Mouse (Mus musculus): ENCODE results near the gene Ppt2. TPM values are rescaled to one million over a fixed set of nuclear protein-coding genes. Genes with fewer than 3 reads are reported as not detected.

Gene Ppt2
- polyA plus RNA-seq, 1 experiment, result 30.2 TPM

DNA sequence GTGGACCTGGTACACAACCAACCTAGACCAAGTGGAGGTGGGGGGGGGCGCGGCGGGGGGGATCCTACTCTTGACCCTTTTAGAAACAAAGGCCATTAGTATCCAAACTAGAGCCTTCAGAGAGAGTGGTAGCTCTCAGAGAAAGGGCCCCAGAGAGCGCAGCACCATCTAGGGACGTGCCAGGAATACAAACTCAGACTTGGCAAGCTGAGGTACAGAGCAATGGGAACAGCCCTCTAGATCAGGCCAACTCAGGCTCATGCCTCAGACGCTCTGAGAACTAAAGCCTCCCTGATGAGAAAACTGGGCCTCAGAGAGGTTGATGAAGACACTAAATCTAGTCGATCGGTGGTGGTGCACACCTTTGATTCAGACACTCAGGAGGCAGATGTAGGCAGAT, 43.2 kb downstream of the Ppt2 start:
- Histone ChIP-seq H3K27ac (replicated peaks; ENCODE audit: low read depth, low read length) (no peak overlapping the region), H3K4me3 (ENCODE audit: insufficient read depth, low read depth, low read length) (no peak overlapping the region), H3K4me1 (ENCODE audit: control insufficient read depth, insufficient read depth, insufficient read length, low read length) (peaks cover 12% of the 10 kb centered on the region; the same call in 1 of the 2 replicates)

DNA sequence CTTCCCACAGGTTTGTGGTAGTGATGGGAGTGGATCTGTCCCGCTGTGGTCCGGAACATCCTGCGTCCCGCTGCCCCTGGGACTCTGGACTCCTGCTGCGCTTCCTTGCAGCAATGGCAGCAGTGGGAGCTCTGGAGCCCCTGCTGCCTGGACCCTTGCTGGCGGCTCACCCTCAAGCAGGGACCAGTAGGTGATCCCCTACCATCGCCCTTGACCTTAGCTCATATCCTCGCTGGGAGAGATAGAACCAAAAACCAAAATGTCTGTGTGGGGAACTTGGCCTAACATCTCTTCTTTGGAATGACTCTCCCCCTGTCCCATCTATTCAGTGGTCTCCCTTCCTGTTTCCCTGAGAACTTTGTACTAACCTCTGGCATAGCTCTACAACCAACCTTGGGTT, 44.5 kb downstream of the Ppt2 start:
- H3K4me3 ChIP-seq (ENCODE audit: insufficient read depth, low read depth, low read length), result no peak overlapping the region
- H3K4me1 ChIP-seq (ENCODE audit: control insufficient read depth, insufficient read depth, insufficient read length, low read length), result 0 out of 2 replicates have a peak, but pooled peaks cover 9% of the 10 kb centered on the region
- H3K27ac ChIP-seq (replicated peaks; ENCODE audit: low read depth, low read length), result no peak overlapping the region

DNA sequence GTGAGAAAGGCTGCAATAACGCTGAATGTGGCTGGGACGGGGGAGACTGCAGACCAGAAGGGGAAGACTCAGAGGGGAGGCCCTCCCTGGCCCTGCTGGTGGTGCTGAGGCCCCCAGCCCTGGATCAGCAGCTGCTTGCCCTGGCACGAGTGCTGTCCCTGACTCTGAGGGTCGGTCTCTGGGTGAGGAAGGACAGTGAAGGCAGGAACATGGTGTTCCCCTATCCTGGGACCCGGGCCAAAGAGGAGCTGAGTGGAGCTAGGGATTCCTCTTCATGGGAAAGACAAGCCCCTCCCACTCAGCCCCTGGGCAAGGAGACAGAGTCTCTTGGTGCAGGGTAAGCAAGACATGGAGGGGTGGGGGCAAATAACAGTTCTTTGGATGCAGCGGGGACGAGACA, 44.9 kb downstream of the Ppt2 start:
- 0 out of 2 replicates have a peak, but pooled peaks cover 8% of the 10 kb centered on the region for H3K4me1 ChIP-seq (ENCODE audit: control insufficient read depth, insufficient read depth, insufficient read length, low read length)
- no peak overlapping the region for H3K27ac ChIP-seq (replicated peaks; ENCODE audit: low read depth, low read length)
- no peak overlapping the region for H3K4me3 ChIP-seq (ENCODE audit: insufficient read depth, low read depth, low read length)

GRCm38 (mm10) chr17:34582528-34582927, 45.8 kb downstream of the Ppt2 start:
- Histone ChIP-seq H3K27ac (replicated peaks; ENCODE audit: low read depth, low read length) (no peak overlapping the region), H3K4me3 (ENCODE audit: insufficient read depth, low read depth, low read length) (no peak overlapping the region), H3K4me1 (ENCODE audit: control insufficient read depth, insufficient read depth, insufficient read length, low read length) (0 out of 2 replicates have a peak, but pooled peaks cover 4% of the 10 kb centered on the region)

DNA sequence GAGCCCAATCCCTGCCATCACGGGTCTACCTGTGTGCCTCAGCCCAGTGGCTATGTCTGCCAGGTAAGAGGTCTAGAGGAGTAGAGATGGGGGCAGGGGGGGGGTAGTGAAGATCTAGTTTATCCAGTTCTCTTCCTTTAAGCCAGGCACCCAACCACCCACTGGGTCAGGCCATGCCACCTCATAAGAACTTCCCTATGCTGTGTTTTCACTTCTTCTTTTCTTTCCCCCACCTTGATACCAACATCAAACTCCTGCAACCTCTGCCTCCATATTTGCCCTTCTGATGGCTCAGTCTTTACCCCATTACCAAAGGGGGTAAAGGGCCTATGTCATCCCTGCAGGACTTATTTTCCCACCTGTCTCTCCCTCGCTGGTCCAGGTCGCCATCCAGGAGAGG, 50.2 kb downstream of the Ppt2 start:
- Histone ChIP-seq H3K4me3 (ENCODE audit: insufficient read depth, low read depth, low read length) (no peak overlapping the region), H3K4me1 (ENCODE audit: control insufficient read depth, insufficient read depth, insufficient read length, low read length) (no peaks in the 10 kb centered on the region), H3K27ac (replicated peaks; ENCODE audit: low read depth, low read length) (no peak overlapping the region)

- Histone ChIP-seq H3K4me3 (ENCODE audit: insufficient read depth, low read depth, low read length) (no peak overlapping the region), H3K27ac (replicated peaks; ENCODE audit: low read depth, low read length) (no peak overlapping the region), H3K4me1 (ENCODE audit: control insufficient read depth, insufficient read depth, insufficient read length, low read length) (no peaks in the 10 kb centered on the region)
These were observed 51.7 kb downstream of the Ppt2 start for GRCm38 (mm10) chr17:34576577-34576976.

- H3K27ac ChIP-seq (replicated peaks; ENCODE audit: low read depth, low read length), result no peak overlapping the region
- H3K4me3 ChIP-seq (ENCODE audit: insufficient read depth, low read depth, low read length), result no peak overlapping the region
- no peaks in the 10 kb centered on the region for H3K4me1 ChIP-seq (ENCODE audit: control insufficient read depth, insufficient read depth, insufficient read length, low read length)
These were observed 55.9 kb downstream of the Ppt2 start for GRCm38 (mm10) chr17:34572361-34572760.

DNA sequence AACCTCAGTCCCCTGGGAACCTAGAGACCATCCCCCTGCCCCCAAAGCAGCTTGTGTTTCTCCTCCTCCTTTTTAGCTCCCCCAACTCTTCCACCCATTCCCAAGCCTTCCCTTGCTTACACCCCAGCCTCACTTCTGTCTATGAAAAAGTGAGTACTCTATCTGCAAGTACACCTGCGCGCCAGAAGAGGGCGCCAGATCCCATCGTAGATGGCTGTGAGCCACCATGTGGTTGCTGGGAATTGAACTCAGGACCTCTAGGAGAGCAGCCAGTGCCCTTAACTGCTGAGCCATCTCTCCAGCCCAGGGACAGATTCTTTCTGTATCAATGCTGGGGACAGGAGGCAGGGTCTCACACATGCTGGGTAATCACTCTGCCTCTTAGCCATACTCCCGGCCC, 56.4 kb downstream of the Ppt2 start:
- Histone ChIP-seq H3K4me1 (ENCODE audit: control insufficient read depth, insufficient read depth, insufficient read length, low read length) (no peaks in the 10 kb centered on the region), H3K4me3 (ENCODE audit: insufficient read depth, low read depth, low read length) (no peak overlapping the region), H3K27ac (replicated peaks; ENCODE audit: low read depth, low read length) (no peak overlapping the region)

DNA sequence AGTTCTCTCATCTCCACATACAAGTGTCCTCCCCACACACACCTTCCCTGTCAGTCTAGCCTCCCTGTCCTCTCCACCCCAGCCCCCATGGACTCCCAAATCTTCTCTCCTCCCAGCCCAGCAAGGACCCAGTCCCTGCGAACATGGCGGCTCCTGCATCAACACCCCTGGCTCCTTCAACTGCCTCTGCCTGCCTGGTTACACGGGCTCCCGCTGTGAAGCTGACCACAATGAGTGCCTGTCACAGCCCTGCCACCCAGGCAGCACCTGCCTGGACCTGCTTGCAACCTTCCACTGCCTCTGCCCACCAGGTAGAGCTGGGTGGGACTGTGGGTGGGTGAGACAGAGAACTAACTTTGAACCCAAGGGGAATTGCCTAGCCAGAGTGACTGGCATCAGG, 58.4 kb downstream of the Ppt2 start:
- no peaks in the 10 kb centered on the region for H3K4me1 ChIP-seq (ENCODE audit: control insufficient read depth, insufficient read depth, insufficient read length, low read length)
- no peak overlapping the region for H3K4me3 ChIP-seq (ENCODE audit: insufficient read depth, low read depth, low read length)
- H3K27ac ChIP-seq (replicated peaks; ENCODE audit: low read depth, low read length), result no peak overlapping the region

DNA sequence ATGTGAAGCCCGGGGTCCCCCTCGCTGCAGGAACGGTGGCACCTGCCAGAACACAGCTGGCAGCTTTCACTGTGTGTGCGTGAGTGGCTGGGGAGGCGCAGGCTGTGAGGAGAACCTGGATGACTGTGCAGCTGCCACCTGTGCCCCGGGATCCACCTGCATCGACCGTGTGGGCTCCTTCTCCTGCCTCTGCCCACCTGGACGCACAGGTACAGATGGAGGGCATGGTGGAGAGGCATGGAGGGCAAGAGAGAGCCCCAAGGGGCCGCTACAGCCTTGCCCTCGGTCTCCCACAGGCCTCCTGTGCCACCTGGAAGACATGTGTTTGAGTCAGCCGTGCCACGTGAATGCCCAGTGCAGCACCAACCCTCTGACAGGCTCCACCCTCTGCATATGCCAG, 59.9 kb downstream of the Ppt2 start:
- no peak overlapping the region for H3K4me3 ChIP-seq (ENCODE audit: insufficient read depth, low read depth, low read length)
- no peak overlapping the region for H3K27ac ChIP-seq (replicated peaks; ENCODE audit: low read depth, low read length)
- no peaks in the 10 kb centered on the region for H3K4me1 ChIP-seq (ENCODE audit: control insufficient read depth, insufficient read depth, insufficient read length, low read length)

DNA sequence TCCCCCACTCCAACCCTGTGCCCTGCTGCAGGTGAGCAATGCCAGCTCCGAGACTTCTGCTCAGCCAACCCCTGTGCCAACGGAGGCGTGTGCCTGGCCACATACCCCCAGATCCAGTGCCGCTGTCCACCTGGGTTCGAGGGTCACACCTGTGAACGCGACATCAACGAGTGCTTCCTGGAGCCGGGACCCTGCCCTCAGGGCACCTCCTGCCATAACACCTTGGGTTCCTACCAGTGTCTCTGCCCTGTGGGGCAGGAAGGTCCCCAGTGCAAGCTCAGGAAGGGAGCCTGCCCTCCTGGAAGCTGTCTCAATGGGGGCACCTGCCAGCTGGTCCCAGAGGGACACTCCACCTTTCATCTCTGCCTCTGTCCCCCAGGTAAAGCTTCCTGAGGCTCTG, 61.0 kb downstream of the Ppt2 start:
- no peak overlapping the region for H3K4me3 ChIP-seq (ENCODE audit: insufficient read depth, low read depth, low read length)
- H3K4me1 ChIP-seq (ENCODE audit: control insufficient read depth, insufficient read depth, insufficient read length, low read length), result no peaks in the 10 kb centered on the region; the same call in 1 of the 2 replicates
- no peak overlapping the region for H3K27ac ChIP-seq (replicated peaks; ENCODE audit: low read depth, low read length)

Other genes with a start within 250 kb of the Ppt2 start
- not detected in 2 replicates for gene BC051142, start 229.7 kb downstream of the Ppt2 start, polyA plus RNA-seq (2012; ENCODE audit: insufficient read depth, insufficient read length, missing spikeins)
- gene Btnl4, start 151.2 kb downstream of the Ppt2 start, polyA plus RNA-seq (2012; ENCODE audit: insufficient read depth, insufficient read length, missing spikeins), result not detected in 2 replicates
- not detected in 2 replicates for gene Btnl6, start 111.2 kb downstream of the Ppt2 start, polyA plus RNA-seq (2012; ENCODE audit: insufficient read depth, insufficient read length, missing spikeins)
- gene Notch4, start 64.2 kb downstream of the Ppt2 start, polyA plus RNA-seq (2012; ENCODE audit: insufficient read depth, insufficient read length, missing spikeins), result 3.8 and 8.8 TPM in 2 replicates
- 3.3 and 7.5 TPM in 2 replicates for gene Gpsm3, start 38.7 kb downstream of the Ppt2 start, polyA plus RNA-seq (2012; ENCODE audit: insufficient read depth, insufficient read length, missing spikeins)
- gene Pbx2, start 37.2 kb downstream of the Ppt2 start, polyA plus RNA-seq (2012; ENCODE audit: insufficient read depth, insufficient read length, missing spikeins), result 19.9 and 35.5 TPM in 2 replicates
- not detected in 2 replicates for gene Ager, start 30.6 kb downstream of the Ppt2 start, polyA plus RNA-seq (2012; ENCODE audit: insufficient read depth, insufficient read length, missing spikeins)
- gene Rnf5, start 24.8 kb downstream of the Ppt2 start, polyA plus RNA-seq (2012; ENCODE audit: insufficient read depth, insufficient read length, missing spikeins), result 104 and 110 TPM in 2 replicates
- 89.0 and 120 TPM in 2 replicates for gene Agpat1, start 24.2 kb downstream of the Ppt2 start, polyA plus RNA-seq (2012; ENCODE audit: insufficient read depth, insufficient read length, missing spikeins)
- 1.4 TPM in 1 of 2 replicates, not detected in the other for gene Egfl8, start 12.5 kb downstream of the Ppt2 start, polyA plus RNA-seq (2012; ENCODE audit: insufficient read depth, insufficient read length, missing spikeins)
- gene Prrt1, start 1.0 kb upstream of the Ppt2 start, polyA plus RNA-seq (2012; ENCODE audit: insufficient read depth, insufficient read length, missing spikeins), result not detected in 2 replicates
- 11.1 and 26.4 TPM in 2 replicates for gene Fkbpl, start 16.3 kb upstream of the Ppt2 start, polyA plus RNA-seq (2012; ENCODE audit: insufficient read depth, insufficient read length, missing spikeins)
- 16.2 and 17.1 TPM in 2 replicates for gene Atf6b, start 18.6 kb upstream of the Ppt2 start, polyA plus RNA-seq (2012; ENCODE audit: insufficient read depth, insufficient read length, missing spikeins)
- 9.7 and 10.1 TPM in 2 replicates for gene Tnxb, start 42.0 kb upstream of the Ppt2 start, polyA plus RNA-seq (2012; ENCODE audit: insufficient read depth, insufficient read length, missing spikeins)
- gene C4b, start 115.4 kb upstream of the Ppt2 start, polyA plus RNA-seq (2012; ENCODE audit: insufficient read depth, insufficient read length, missing spikeins), result 17.7 and 28.0 TPM in 2 replicates
- not detected in 2 replicates for gene Cyp21a1, start 176.1 kb upstream of the Ppt2 start, polyA plus RNA-seq (2012; ENCODE audit: insufficient read depth, insufficient read length, missing spikeins)
- gene Stk19, start 208.4 kb upstream of the Ppt2 start, polyA plus RNA-seq (2012; ENCODE audit: insufficient read depth, insufficient read length, missing spikeins), result 18.5 and 20.3 TPM in 2 replicates
- gene Dxo, start 208.5 kb upstream of the Ppt2 start, polyA plus RNA-seq (2012; ENCODE audit: insufficient read depth, insufficient read length, missing spikeins), result 15.3 and 17.2 TPM in 2 replicates
- gene Skiv2l, start 221.7 kb upstream of the Ppt2 start, polyA plus RNA-seq (2012; ENCODE audit: insufficient read depth, insufficient read length, missing spikeins), result 15.1 and 24.6 TPM in 2 replicates
- gene Nelfe, start 221.9 kb upstream of the Ppt2 start, polyA plus RNA-seq (2012; ENCODE audit: insufficient read depth, insufficient read length, missing spikeins), result 25.0 and 41.5 TPM in 2 replicates
- 29.3 and 35.1 TPM in 2 replicates for gene Cfb, start 234.0 kb upstream of the Ppt2 start, polyA plus RNA-seq (2012; ENCODE audit: insufficient read depth, insufficient read length, missing spikeins)